Mouse (Mus musculus) mouse trophoblast stem cell (cell line): ENCODE results near the gene Obsl1.

Experiments
- in situ Hi-C, 2 experiments: fragments of 300-500 bp; cut with MseI, MboI; formaldehyde crosslinking; loops; 2 replicates in 1 of 2; 3 replicates in 1 of 2; pipeline ENCODE4 v1.15.1; 2025

The Obsl1 gene

GRCm38 (mm10) chr1:75518427-75518826, 12.2 kb upstream of the Obsl1 start:
- in situ Hi-C loops = no loop called here

GRCm38 (mm10) chr1:75517984-75518383, 11.7 kb upstream of the Obsl1 start:
- in situ Hi-C loops = no loop called here

GRCm38 (mm10) chr1:75516703-75517380, 10.6 kb upstream of the Obsl1 start:
- in situ Hi-C loops = no loop called here

- in situ Hi-C loops = no loop called here
Measured at GRCm38 (mm10) chr1:75512550-75512949, 6.3 kb upstream of the Obsl1 start.

GRCm38 (mm10) chr1:75511437-75512210, 5.4 kb upstream of the Obsl1 start:
- in situ Hi-C loops = no loop called here

GRCm38 (mm10) chr1:75510154-75510553, 3.9 kb upstream of the Obsl1 start:
- in situ Hi-C loops = no loop called here

- in situ Hi-C loops = no loop called here
Measured at GRCm38 (mm10) chr1:75509586-75509985, 3.3 kb upstream of the Obsl1 start.

GRCm38 (mm10) chr1:75507006-75507405, 754 bp upstream of the Obsl1 start, which contains the start of gene Inha:
Gene Inha (plus strand): TSS chr1:75507077.
- in situ Hi-C loops = no loop called here

GRCm38 (mm10) chr1:75505159-75505955, 895 bp downstream of the Obsl1 start:
- in situ Hi-C loops = no loop called here

GRCm38 (mm10) chr1:75504256-75505045, 1.8 kb downstream of the Obsl1 start:
- in situ Hi-C loops = no loop called here

- in situ Hi-C loops = no loop called here
Measured at GRCm38 (mm10) chr1:75503651-75503980, 2.6 kb downstream of the Obsl1 start.

- in situ Hi-C loops = no loop called here
Measured at GRCm38 (mm10) chr1:75502945-75503650, 3.2 kb downstream of the Obsl1 start.

- in situ Hi-C loops = no loop called here
Measured at GRCm38 (mm10) chr1:75501905-75502304, 4.3 kb downstream of the Obsl1 start.

- in situ Hi-C loops = loop anchor here in 1 of 2 experiments (10.0 kb wide), 1 partner anchor 55 kb away; no protein-coding TSS in a partner anchor
Measured at GRCm38 (mm10) chr1:75499441-75499840, 6.8 kb downstream of the Obsl1 start.

GRCm38 (mm10) chr1:75498897-75499296, 7.4 kb downstream of the Obsl1 start:
- in situ Hi-C loops = loop anchor here in 1 of 2 experiments (10.0 kb wide), 1 partner anchor 56 kb away; no protein-coding TSS in a partner anchor

GRCm38 (mm10) chr1:75494878-75495548, 11.2 kb downstream of the Obsl1 start:
- in situ Hi-C loops = loop anchor here in 1 of 2 experiments (10.0 kb wide), 1 partner anchor 60 kb away; no protein-coding TSS in a partner anchor

GRCm38 (mm10) chr1:75492579-75493170, 13.6 kb downstream of the Obsl1 start:
- in situ Hi-C loops = loop anchor here in 1 of 2 experiments (10.0 kb wide), 1 partner anchor 62 kb away; no protein-coding TSS in a partner anchor

- in situ Hi-C loops = loop anchor here in 1 of 2 experiments (10.0 kb wide), 1 partner anchor 64 kb away; no protein-coding TSS in a partner anchor
Measured at GRCm38 (mm10) chr1:75490785-75491551, 15.3 kb downstream of the Obsl1 start.
